Mouse (Mus musculus) B cell, adult 2 months (primary cell): ENCODE results near the gene Gm3055.
"Not testable (repeated sequence)": the region's sequence is repeated elsewhere in the genome, so short reads cannot be mapped to it uniquely, and the experiment has no call there.

ENCODE experiments used
- DNase-seq, 2 experiments: peaks; one replicate each; pipeline ENCODE4 v3.0.0; 2022

The Gm3055 gene

DNA sequence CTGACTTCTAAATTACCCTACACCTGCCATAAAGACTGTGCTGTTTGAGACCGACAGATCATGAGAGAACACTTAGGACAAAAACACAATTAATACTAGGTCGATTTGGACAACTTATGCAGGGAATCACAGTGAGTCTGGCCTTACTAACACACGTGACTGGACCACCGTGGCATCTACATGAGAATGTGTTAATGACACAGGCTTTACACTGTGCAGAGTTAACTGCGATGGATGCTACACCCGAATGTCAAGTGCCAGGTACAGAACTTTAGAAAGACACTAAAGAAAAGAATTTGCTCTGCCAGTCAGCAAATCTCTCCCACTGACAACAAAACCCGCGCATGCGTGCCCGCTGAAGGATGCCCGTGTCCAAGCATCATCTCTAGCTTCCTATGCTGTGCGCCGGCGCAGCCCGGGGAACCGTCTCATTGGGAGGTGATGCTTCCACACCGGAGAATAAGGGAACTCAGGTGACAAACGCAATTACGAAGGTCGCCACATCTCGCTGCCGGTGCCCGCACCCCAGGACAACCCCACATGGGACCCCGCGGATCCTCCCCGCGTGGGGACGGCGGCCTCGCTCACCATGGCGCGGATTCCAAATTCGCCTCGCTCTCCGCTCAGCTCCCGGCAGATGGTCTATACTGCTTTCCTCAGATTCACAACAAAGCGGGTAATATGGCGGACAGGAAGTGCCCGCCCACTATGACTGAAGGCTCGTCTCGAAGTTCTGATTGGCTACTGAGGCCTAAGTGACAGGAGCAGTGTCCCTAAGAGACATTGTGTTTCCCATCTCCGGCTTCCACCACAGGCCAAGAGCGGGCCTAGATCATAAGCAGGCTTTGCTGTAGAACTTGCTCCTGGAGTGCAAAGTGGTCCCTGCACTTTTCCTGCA lies at the start of gene Gm3055:
Gene Gm3055, minus strand, starts transcription at position 656 of the 898 bp plus-strand sequence.
- not testable (repeated sequence) for DNase-seq

DNA sequence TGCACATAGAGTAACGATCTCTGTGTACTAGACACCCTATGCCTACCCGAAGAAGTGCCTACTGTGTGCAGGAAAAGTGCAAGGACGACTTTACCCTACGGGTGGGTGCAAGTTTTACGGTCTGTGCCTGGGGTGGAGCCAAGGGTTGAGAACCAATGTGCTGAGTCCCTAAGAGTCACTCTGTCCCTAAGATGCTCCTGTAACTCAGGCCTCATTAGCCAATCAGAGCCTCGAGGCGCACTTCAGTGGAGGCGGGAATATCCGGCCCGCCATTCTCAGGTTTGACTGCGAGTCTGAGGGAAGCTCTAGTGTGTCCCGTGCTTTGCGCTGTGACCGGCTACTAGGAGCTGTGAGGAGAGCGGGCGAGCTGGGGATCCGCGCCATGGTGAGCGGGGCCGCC lies 40.9 kb upstream of the Gm3055 start, which contains the start of gene Gm4767:
Gene Gm4767, plus strand, starts transcription at position 288 of the 400 bp plus-strand sequence.
- not testable (repeated sequence) for DNase-seq

DNA sequence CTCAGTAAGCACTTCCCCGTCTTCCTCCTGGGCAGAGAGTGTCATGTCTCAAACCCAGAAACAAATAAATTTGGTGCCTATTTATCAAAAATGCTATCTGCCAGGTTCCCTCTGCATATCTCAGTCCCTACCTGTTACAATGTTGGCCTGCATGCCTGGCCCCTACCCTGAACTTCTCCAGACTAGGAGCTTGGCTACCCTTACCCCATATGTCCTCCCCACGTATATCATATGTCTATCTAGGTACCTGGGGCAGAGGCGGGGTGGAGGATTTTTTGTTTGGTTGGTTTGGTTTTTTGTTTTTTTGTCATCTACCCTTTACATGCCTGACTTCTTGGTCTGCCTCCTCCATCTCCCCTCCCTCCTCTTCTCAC lies 430 bp upstream of the Gm3055 start:
- DNase-seq = not testable (repeated sequence)

DNA sequence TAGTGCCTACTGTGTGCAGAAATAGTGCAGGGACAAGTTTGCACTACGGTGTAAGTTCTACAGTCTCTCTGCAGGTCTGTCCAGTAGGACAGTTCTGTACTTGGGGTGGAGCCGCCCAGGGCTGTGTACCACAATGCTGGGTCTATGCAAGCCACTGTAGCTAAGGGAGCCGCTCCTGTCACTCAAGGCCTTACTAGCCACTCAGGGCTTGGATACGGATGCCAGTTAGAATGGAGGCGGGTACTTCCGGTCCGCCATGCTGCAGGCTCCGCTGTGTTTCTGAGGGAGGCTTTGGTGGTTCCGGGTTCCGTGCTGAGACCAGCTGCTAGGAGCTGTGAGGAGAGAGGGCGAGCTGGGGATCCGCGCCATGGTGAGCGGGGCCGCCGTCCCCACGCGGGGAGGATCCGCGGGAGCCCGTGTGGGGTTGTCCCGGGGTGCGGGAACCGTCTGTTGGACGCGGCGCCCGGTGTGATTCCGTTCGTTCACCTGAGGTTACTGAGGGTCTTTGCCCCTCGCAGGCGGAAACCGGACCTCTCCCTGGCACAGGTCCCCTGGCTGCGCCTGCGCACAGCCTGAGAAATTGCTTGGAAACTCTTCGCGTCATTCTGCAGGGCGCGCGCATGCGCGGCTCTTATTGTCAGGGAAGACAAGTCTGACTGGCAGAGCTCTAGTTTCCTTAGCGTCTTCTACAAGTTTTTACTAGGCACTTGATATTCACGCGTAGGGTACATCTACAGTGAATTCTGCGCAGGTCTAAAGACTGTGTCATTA lies 66.2 kb downstream of the Gm3055 start, which contains the start of gene Zfp433:
Gene Zfp433, plus strand, starts transcription at position 295 of the 771 bp plus-strand sequence.
- not testable (repeated sequence) for DNase-seq
